Mouse (Mus musculus) forebrain, embryonic 11.5 days (tissue): ENCODE data around the gene Tmem223. TPM values are rescaled to one million over a fixed set of nuclear protein-coding genes. Genes with fewer than 3 reads are reported as not detected.

Experiments
- ATAC-seq: fragments of 200-750 bp; cut with Nextera tagmentation; replicated peaks from 2 replicates; pipeline ENCODE4 v1.8.0; 2017; ENCODE audit warnings: moderate TSS enrichment; ENCODE audit not compliant: low FRiP score
- DNase-seq: peaks from one replicate; pipeline ENCODE4 v3.0.0-alpha.2; 2017; ENCODE audit warnings: low spot score
- H3K27ac ChIP-seq: fragments of 300-500 bp; sonication (generic); 2 replicates; pipeline ENCODE4 v1.5.1; 2014; ENCODE audit warnings: low read depth, low read length
- H3K27me3 ChIP-seq: fragments of 300-500 bp; sonication (generic); 2 replicates; pipeline ENCODE4 v1.6.1; 2014; ENCODE audit warnings: mild to moderate bottlenecking, low read length, mixed read lengths; ENCODE audit not compliant: control insufficient read depth, insufficient read depth
- H3K36me3 ChIP-seq: fragments of 300-500 bp; sonication (generic); 2 replicates; pipeline ENCODE4 v1.6.1; 2014; ENCODE audit warnings: mild to moderate bottlenecking, low read length, moderate library complexity, mixed read lengths; ENCODE audit not compliant: control insufficient read depth, insufficient read depth
- H3K4me1 ChIP-seq: fragments of 300-500 bp; sonication (generic); replicated peaks from 2 replicates; pipeline ENCODE4 v1.6.1; 2014; ENCODE audit warnings: low read length, mixed read lengths; ENCODE audit not compliant: control insufficient read depth, insufficient read depth
- H3K4me2 ChIP-seq: fragments of 300-500 bp; sonication (generic); 2 replicates; pipeline ENCODE4 v1.6.1; 2014; ENCODE audit warnings: low read depth, mild to moderate bottlenecking, low read length, moderate library complexity, mixed read lengths; ENCODE audit not compliant: severe bottlenecking
- H3K4me3 ChIP-seq: fragments of 300-500 bp; sonication (generic); 2 replicates; pipeline ENCODE4 v1.5.1; 2014; ENCODE audit warnings: low read depth, low read length
- H3K9ac ChIP-seq: fragments of 300-500 bp; sonication (generic); 2 replicates; pipeline ENCODE4 v1.6.1; 2014; ENCODE audit warnings: low read length
- H3K9me3 ChIP-seq: fragments of 300-500 bp; sonication (generic); 2 replicates; pipeline ENCODE4 v1.6.1; 2016; ENCODE audit warnings: low read length, mixed read lengths; ENCODE audit not compliant: control insufficient read depth
- WGBS: fragments of 180-500 bp; shearing (Covaris S2); extraction: QIAGEN DNeasy Blood & Tissue Kit; methylation state at CpG from one replicate; pipeline ENCODE4 v1.1.7; 2014; 5-methylcytosine and 5-hydroxymethylcytosine counted together
- polyA plus RNA-seq: library from polyadenylated mRNA; unstranded; fragments of >200 nt; fragmentation: Nextera tagmentation; extraction: Ambion mirVana; gene quantifications from 2 replicates; pipeline ENCODE4 v1.2.1, GENCODE M21; 2014

Gene Tmem223
- polyA plus RNA-seq, 1 experiment from 2014 or later = 182 TPM

GRCm38 (mm10) chr19:8758899-8759298 lies 11.9 kb upstream of the Tmem223 start:
- peaks cover 3% of the 10 kb centered on the region; the same call in 1 of the 2 replicates for H3K4me1 ChIP-seq
- H3K9ac ChIP-seq = no peak overlapping the region
- H3K4me3 ChIP-seq = no peak overlapping the region
- no peaks in the 10 kb centered on the region for H3K27me3 ChIP-seq
- H3K4me2 ChIP-seq = no peak overlapping the region
- no peak overlapping the region for H3K27ac ChIP-seq
- 89% methylated on average over 2 of the region's 2 CpGs for WGBS
- peaks cover 9% of the 10 kb centered on the region; the same call in 1 of the 2 replicates for H3K36me3 ChIP-seq
- ATAC-seq (no peak), DNase-seq (no peak)
- no peaks in the 10 kb centered on the region for H3K9me3 ChIP-seq

- DNase-seq = no peak
- Histone ChIP-seq H3K36me3 (peaks cover 22% of the 10 kb centered on the region), H3K4me2 (no peak overlapping the region), H3K27me3 (no peaks in the 10 kb centered on the region), H3K27ac (no peak overlapping the region), H3K9ac (no peak overlapping the region), H3K4me1 (peaks cover 3% of the 10 kb centered on the region; the same call in 1 of the 2 replicates), H3K4me3 (no peak overlapping the region), H3K9me3 (no peaks in the 10 kb centered on the region; the same call in 1 of the 2 replicates)
- no peak for ATAC-seq
- 84% methylated on average over 2 of the region's 2 CpGs for WGBS
Observed at GRCm38 (mm10) chr19:8760757-8761156, 10.0 kb upstream of the Tmem223 start.

- Histone ChIP-seq H3K9ac (no peak overlapping the region), H3K9me3 (no peaks in the 10 kb centered on the region; the same call in 1 of the 2 replicates), H3K27ac (no peak overlapping the region), H3K4me2 (no peak overlapping the region), H3K36me3 (peaks cover 40% of the 10 kb centered on the region), H3K27me3 (no peaks in the 10 kb centered on the region), H3K4me1 (no peaks in the 10 kb centered on the region; the same call in 1 of the 2 replicates), H3K4me3 (no peak overlapping the region)
- ATAC-seq (no peak), DNase-seq (no peak)
- 94% methylated on average over 4 of the region's 4 CpGs for WGBS
Observed at GRCm38 (mm10) chr19:8763276-8763675, 7.5 kb upstream of the Tmem223 start.

- WGBS = 95% methylated on average over 9 of the region's 9 CpGs
- Histone ChIP-seq H3K27me3 (no peaks in the 10 kb centered on the region), H3K27ac (no peak overlapping the region), H3K9ac (no peak overlapping the region), H3K4me2 (no peak overlapping the region), H3K4me3 (no peak overlapping the region), H3K4me1 (no peaks in the 10 kb centered on the region), H3K9me3 (no peaks in the 10 kb centered on the region; the same call in 1 of the 2 replicates), H3K36me3 (peaks cover 45% of the 10 kb centered on the region)
- DNase-seq = no peak
- no peak for ATAC-seq
Observed at GRCm38 (mm10) chr19:8765562-8765961, 5.2 kb upstream of the Tmem223 start.

GRCm38 (mm10) chr19:8772996-8773395 lies 2.2 kb downstream of the Tmem223 start:
- Histone ChIP-seq H3K4me3 (no peak overlapping the region; the same call in 1 of the 2 replicates), H3K9me3 (no peaks in the 10 kb centered on the region), H3K4me1 (peaks cover 6% of the 10 kb centered on the region; the same call in 1 of the 2 replicates), H3K36me3 (peaks cover 10% of the 10 kb centered on the region), H3K27me3 (no peaks in the 10 kb centered on the region), H3K9ac (no peak overlapping the region; the same call in 1 of the 2 replicates), H3K4me2 (peak overlapping the region; percentile 96; the same call in 1 of the 2 replicates), H3K27ac (no peak overlapping the region)
- no peak for DNase-seq
- ATAC-seq = no peak
- 84% methylated on average over 5 of the region's 5 CpGs for WGBS

- Histone ChIP-seq H3K4me1 (peaks cover 6% of the 10 kb centered on the region; the same call in 1 of the 2 replicates), H3K4me3 (peak overlapping the region; percentile 68), H3K9ac (peak overlapping the region; percentile 82; the same call in 1 of the 2 replicates), H3K9me3 (no peaks in the 10 kb centered on the region), H3K4me2 (peak overlapping the region; percentile 96), H3K27me3 (no peaks in the 10 kb centered on the region), H3K36me3 (peaks cover 7% of the 10 kb centered on the region), H3K27ac (no peak overlapping the region)
- WGBS = 66% methylated on average over 6 of the region's 6 CpGs
- ATAC-seq (no peak), DNase-seq (no peak)
Observed at GRCm38 (mm10) chr19:8773409-8773808, 2.6 kb downstream of the Tmem223 start.

- peak within 1 kb of the TSS; percentile 93 for H3K27ac ChIP-seq
- peak within 1 kb of the TSS; percentile 96 for H3K4me2 ChIP-seq
- H3K27me3 ChIP-seq = no peaks in the 10 kb centered on the region
- H3K9me3 ChIP-seq = no peaks in the 10 kb centered on the region
- peak within 1 kb of the TSS; percentile 82 for H3K9ac ChIP-seq
- H3K4me3 ChIP-seq = peak within 1 kb of the TSS; percentile 68
- DNase-seq (peak; percentile 97), ATAC-seq (peak; percentile 93)
- under 1% methylated on average over 64 of the region's 68 CpGs for WGBS
- H3K4me1 ChIP-seq = peaks cover 6% of the 10 kb centered on the region; the same call in 1 of the 2 replicates
- H3K36me3 ChIP-seq = peaks cover 6% of the 10 kb centered on the region
Observed at GRCm38 (mm10) chr19:8774086-8774835, 3.5 kb downstream of the Tmem223 start, which contains the start of gene Tmem179b. Tmem179b (minus strand) TSS chr19:8774467.

GRCm38 (mm10) chr19:8774951-8775421 lies 4.2 kb downstream of the Tmem223 start:
- WGBS = 6% methylated on average over 20 of the region's 20 CpGs
- H3K4me3 ChIP-seq = peak overlapping the region; percentile 68
- ATAC-seq = no peak
- H3K36me3 ChIP-seq = peaks cover 3% of the 10 kb centered on the region
- H3K4me2 ChIP-seq = peak overlapping the region; percentile 96
- no peaks in the 10 kb centered on the region for H3K27me3 ChIP-seq
- peak overlapping the region; percentile 93 for H3K27ac ChIP-seq
- peaks cover 6% of the 10 kb centered on the region; the same call in 1 of the 2 replicates for H3K4me1 ChIP-seq
- peak; percentile 57 for DNase-seq
- H3K9me3 ChIP-seq = no peaks in the 10 kb centered on the region
- peak overlapping the region; percentile 82 for H3K9ac ChIP-seq
